Mouse (Mus musculus) lung, embryonic 14.5 days (tissue): ENCODE data around the gene Fgfr3. TPM values are rescaled to one million over a fixed set of nuclear protein-coding genes. Genes with fewer than 3 reads are reported as not detected.
A peak's percentile ranks its signal among the peaks of the same experiment; 100 is the strongest.

Experiments
- ATAC-seq: fragments of 200-750 bp; cut with Nextera tagmentation; 2 replicates; pipeline ENCODE4 v1.8.0; 2017; ENCODE audit warnings: mild to moderate bottlenecking, moderate TSS enrichment, moderate library complexity; ENCODE audit not compliant: insufficient read depth
- DNase-seq: peaks from one replicate; pipeline ENCODE4 v3.0.0-alpha.2; 2015
- H3K27ac ChIP-seq: fragments of 300-500 bp; sonication (generic); 2 replicates; pipeline ENCODE4 v1.5.1; 2014; ENCODE audit warnings: low read depth, mild to moderate bottlenecking, moderate library complexity
- H3K27me3 ChIP-seq: fragments of 300-500 bp; sonication (generic); 2 replicates; pipeline ENCODE4 v1.6.1; 2014; ENCODE audit warnings: low read length, control low read depth; ENCODE audit not compliant: insufficient read depth
- H3K36me3 ChIP-seq: fragments of 300-500 bp; sonication (generic); 2 replicates; pipeline ENCODE4 v1.6.1; 2014; ENCODE audit warnings: control low read depth; ENCODE audit not compliant: insufficient read depth
- H3K4me1 ChIP-seq: fragments of 300-500 bp; sonication (generic); 2 replicates; pipeline ENCODE4 v1.6.1; 2014; ENCODE audit warnings: antibody characterized with exemption, control low read depth; ENCODE audit not compliant: insufficient read depth
- H3K4me2 ChIP-seq: fragments of 300-500 bp; sonication (generic); 2 replicates; pipeline ENCODE4 v1.6.1; 2014; ENCODE audit warnings: mild to moderate bottlenecking
- H3K4me3 ChIP-seq: fragments of 300-500 bp; sonication (generic); 2 replicates; pipeline ENCODE4 v1.5.1; 2014; ENCODE audit warnings: low read depth, low read length
- H3K9ac ChIP-seq: fragments of 300-500 bp; sonication (generic); 2 replicates; pipeline ENCODE4 v1.6.1; 2014
- H3K9me3 ChIP-seq: fragments of 300-500 bp; sonication (generic); 2 replicates; pipeline ENCODE4 v1.6.1; 2016; ENCODE audit warnings: low read depth, low read length, control low read depth
- CTCF ChIP-seq: IDR thresholded peaks from 2 replicates; pipeline ENCODE4 v1.5.1; 2016; ENCODE audit warnings: antibody characterized with exemption, low read depth
- WGBS: fragments of 180-500 bp; shearing (Covaris S2); extraction: QIAGEN DNeasy Blood & Tissue Kit; methylation state at CpG from one replicate; pipeline ENCODE4 v1.1.7; 2014; 5-methylcytosine and 5-hydroxymethylcytosine counted together
- polyA plus RNA-seq: library from polyadenylated mRNA; unstranded; fragments of >200 nt; fragmentation: Nextera tagmentation; extraction: Ambion mirVana; gene quantifications from 2 replicates; pipeline ENCODE4 v1.2.1, GENCODE M21; 2014

Gene Fgfr3
- polyA plus RNA-seq, 1 experiment from 2014 or later, result 52.5 TPM

GRCm38 (mm10) chr5:33743481-33743880, 22.0 kb downstream of the Fgfr3 start:
- Histone ChIP-seq H3K4me1 (no peaks in the 10 kb centered on the region), H3K36me3 (peaks cover 69% of the 10 kb centered on the region), H3K27me3 (no peaks in the 10 kb centered on the region), H3K27ac (no peak overlapping the region), H3K9ac (no peak overlapping the region), H3K4me2 (no peak overlapping the region), H3K4me3 (no peak overlapping the region), H3K9me3 (no peaks in the 10 kb centered on the region)
- DNase-seq (no peak), ATAC-seq (no peak)
- WGBS, result 86% methylated on average over 8 of the region's 8 CpGs
- no peak for TF ChIP-seq CTCF

DNA sequence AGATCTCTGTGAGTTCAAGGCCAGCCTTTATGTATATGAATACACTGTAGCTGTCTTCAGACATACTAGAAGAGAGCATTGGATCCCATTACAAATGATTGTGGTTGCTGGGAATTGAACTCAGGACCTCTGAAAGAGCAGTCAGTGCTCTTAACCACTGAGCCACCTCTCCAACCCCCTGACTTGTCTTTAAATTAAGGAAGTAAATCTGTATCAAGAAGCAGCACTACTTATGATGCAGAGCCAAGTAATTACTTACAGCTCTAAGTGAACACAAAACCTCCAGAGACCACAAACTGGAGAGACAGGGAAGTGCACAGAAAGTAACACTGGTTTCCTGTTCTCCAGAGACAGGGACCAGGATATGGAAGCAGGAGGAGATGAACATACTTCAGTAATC, 55.7 kb downstream of the Fgfr3 start:
- TF ChIP-seq CTCF, result no peak
- H3K27ac ChIP-seq, result no peak overlapping the region
- no peaks in the 10 kb centered on the region for H3K27me3 ChIP-seq
- peaks cover 34% of the 10 kb centered on the region for H3K36me3 ChIP-seq
- H3K4me3 ChIP-seq, result no peak overlapping the region
- no peak for ATAC-seq
- no peak overlapping the region for H3K4me2 ChIP-seq
- peaks cover 7% of the 10 kb centered on the region for H3K4me1 ChIP-seq
- H3K9me3 ChIP-seq, result no peaks in the 10 kb centered on the region
- H3K9ac ChIP-seq, result no peak overlapping the region
- no peak for DNase-seq

GRCm38 (mm10) chr5:33781964-33782344, 60.5 kb downstream of the Fgfr3 start:
- peak; percentile 4 for DNase-seq
- H3K4me1 ChIP-seq, result peaks cover 7% of the 10 kb centered on the region
- peak overlapping the region; percentile 79 for H3K9ac ChIP-seq
- TF ChIP-seq CTCF, result no peak
- no peak for ATAC-seq
- peak overlapping the region; percentile 90 for H3K4me3 ChIP-seq
- peak overlapping the region; percentile 89 for H3K4me2 ChIP-seq
- H3K27me3 ChIP-seq, result no peaks in the 10 kb centered on the region
- H3K9me3 ChIP-seq, result no peaks in the 10 kb centered on the region
- peaks cover 15% of the 10 kb centered on the region for H3K36me3 ChIP-seq
- H3K27ac ChIP-seq, result no peak overlapping the region
- 3% methylated on average over 11 of the region's 11 CpGs for WGBS

GRCm38 (mm10) chr5:33782345-33782998, 61.0 kb downstream of the Fgfr3 start, which contains the start of gene Letm1:
Letm1 (minus strand) TSS chr5:33782817.
- DNase-seq (peak; percentile 96), ATAC-seq (peak; percentile 100)
- 0 out of 2 replicates have a peak, but pooled peaks have one; percentile 12 for TF ChIP-seq CTCF
- Histone ChIP-seq H3K4me2 (peak within 1 kb of the TSS; percentile 89), H3K36me3 (peaks cover 10% of the 10 kb centered on the region), H3K4me3 (peak within 1 kb of the TSS; percentile 90), H3K9ac (peak within 1 kb of the TSS; percentile 79), H3K27me3 (no peaks in the 10 kb centered on the region), H3K27ac (peak within 1 kb of the TSS; percentile 79), H3K4me1 (peaks cover 7% of the 10 kb centered on the region), H3K9me3 (no peaks in the 10 kb centered on the region)
- WGBS, result under 1% methylated on average over 65 of the region's 65 CpGs

- DNase-seq (no peak), ATAC-seq (peak; percentile 75; the same call in 1 of the 2 replicates)
- Histone ChIP-seq H3K27ac (no peak overlapping the region), H3K9ac (peak overlapping the region; percentile 79), H3K9me3 (no peaks in the 10 kb centered on the region), H3K36me3 (peaks cover 5% of the 10 kb centered on the region; the same call in 1 of the 2 replicates), H3K4me3 (peak overlapping the region; percentile 90), H3K4me2 (peak overlapping the region; percentile 89), H3K4me1 (peaks cover 7% of the 10 kb centered on the region), H3K27me3 (no peaks in the 10 kb centered on the region)
- WGBS, result 6% methylated on average over 6 of the region's 6 CpGs
- no peak for TF ChIP-seq CTCF
Measured at GRCm38 (mm10) chr5:33782999-33783390, 61.5 kb downstream of the Fgfr3 start.

Other genes with a start within 250 kb of the Fgfr3 start
- gene Fam53a, start 92.0 kb upstream of the Fgfr3 start, polyA plus RNA-seq, result 63.5 and 64.4 TPM in 2 replicates
- gene Gm9903, start 91.7 kb upstream of the Fgfr3 start, polyA plus RNA-seq, result 0.26 and 0.31 TPM in 2 replicates
- gene Slbp, start 69.1 kb upstream of the Fgfr3 start, polyA plus RNA-seq, result 265 and 275 TPM in 2 replicates
- gene Tacc3, start 63.5 kb upstream of the Fgfr3 start, polyA plus RNA-seq, result 254 and 261 TPM in 2 replicates
- 38.3 and 39.7 TPM in 2 replicates for gene Tmem129, start 63.3 kb upstream of the Fgfr3 start, polyA plus RNA-seq
- gene Letm1, start 61.1 kb downstream of the Fgfr3 start, polyA plus RNA-seq, result 50.2 and 53.7 TPM in 2 replicates
- gene Nsd2, start 99.1 kb downstream of the Fgfr3 start, polyA plus RNA-seq, result 70.1 and 77.4 TPM in 2 replicates
- 63.4 and 64.0 TPM in 2 replicates for gene Nelfa, start 214.7 kb downstream of the Fgfr3 start, polyA plus RNA-seq